Mouse (Mus musculus) thymus, adult 18-20 months (tissue): ENCODE measurements around the gene 3110040N11Rik.

Source experiments
- DNase-seq, 2 experiments: peaks; one replicate each; pipeline ENCODE4 v3.0.0; 2022; ENCODE audit warnings: mixed read lengths in 2 of 2

3110040N11Rik gene

DNA sequence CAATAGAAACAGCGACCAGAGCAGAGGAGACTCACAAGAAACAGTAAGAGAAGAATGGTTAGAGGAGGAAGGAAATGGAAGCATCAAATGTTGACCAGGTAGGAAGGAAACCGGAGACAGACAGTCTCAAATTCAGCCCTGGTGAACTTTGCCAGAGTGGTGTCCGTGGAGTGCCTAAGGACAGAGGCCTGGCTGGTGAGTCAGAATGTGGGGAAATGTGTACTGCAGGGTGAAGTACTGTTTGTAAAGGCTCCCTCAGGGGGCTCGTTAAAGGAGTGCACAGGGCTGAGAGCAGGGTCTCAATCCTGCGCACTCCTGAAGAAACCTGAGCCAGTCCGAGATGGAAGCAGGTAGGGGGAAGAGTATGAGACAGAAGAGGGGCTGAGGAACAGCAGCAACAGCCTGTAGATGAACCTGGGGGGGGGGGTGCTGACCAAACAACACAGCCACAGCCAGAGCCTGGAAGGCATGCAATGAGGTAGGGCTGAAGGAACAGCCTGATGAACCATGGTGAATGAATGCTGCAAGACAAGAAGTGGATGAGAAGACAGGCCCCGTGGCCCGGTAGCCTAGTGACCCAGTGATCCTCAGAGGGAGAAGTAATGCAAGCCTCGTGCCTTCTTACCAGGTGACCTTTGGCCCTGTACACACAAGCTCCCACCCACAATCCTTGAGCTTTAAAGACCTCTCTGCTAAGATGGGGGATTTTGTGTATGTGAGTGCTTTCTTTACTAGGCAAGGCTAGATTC, 53.8 kb downstream of the 3110040N11Rik start:
- no peak for DNase-seq

DNA sequence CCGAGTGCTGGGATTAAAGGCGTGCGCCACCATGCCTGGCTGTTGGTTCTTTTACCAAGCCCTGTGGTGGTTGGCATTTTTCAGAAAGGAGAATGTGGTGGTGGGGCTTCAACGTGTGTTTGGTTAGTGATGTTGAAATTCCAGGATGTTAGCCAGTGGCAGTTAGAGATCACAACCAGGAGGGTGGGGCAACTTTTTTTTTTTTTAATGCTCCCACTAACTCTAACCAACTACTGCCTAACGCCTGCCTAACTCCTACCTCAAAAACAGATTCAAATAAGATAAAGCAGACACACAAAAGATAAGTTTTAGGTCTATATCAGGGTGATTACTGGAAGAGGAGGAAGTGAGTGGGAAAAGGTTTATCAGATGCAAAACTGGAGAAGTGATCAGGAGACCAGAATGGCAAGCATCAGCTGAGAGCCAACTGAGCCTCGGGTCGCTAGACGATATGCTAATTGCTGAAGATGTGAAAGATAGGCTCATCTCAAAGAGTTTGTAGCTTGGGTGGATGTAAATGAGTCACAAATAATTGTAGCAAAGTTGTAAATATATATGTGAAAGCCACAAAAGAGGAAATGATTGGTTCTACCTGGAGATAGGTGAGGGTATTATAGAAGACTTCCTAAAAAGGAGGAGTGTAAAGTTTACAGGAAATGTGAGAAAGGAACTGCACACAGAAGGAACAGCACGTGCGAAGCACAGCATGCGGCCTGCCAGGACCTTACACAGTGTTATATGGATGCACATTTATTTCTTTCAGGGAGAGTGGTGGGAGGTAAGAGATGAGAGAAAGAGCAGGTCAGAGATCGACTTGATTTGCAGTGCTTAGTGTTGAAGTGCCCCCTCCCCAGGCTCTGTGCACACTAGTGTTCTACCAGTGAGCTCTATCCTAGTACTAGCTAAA, 56.8 kb downstream of the 3110040N11Rik start:
- DNase-seq, result no peak
